Mouse (Mus musculus) liver, embryonic 12.5 days (tissue): ENCODE measurements around the gene Tcp11l2. TPM values are rescaled to one million over a fixed set of nuclear protein-coding genes. Genes with fewer than 3 reads are reported as not detected.

Experiments used
- ATAC-seq: fragments of 200-750 bp; cut with Nextera tagmentation; 2 replicates; pipeline ENCODE4 v1.8.0; 2017; ENCODE audit warnings: moderate number of reproducible peaks, mild to moderate bottlenecking, moderate library complexity
- H3K27ac ChIP-seq: fragments of 300-500 bp; sonication (generic); 2 replicates; pipeline ENCODE4 v1.5.1; 2016; ENCODE audit warnings: mild to moderate bottlenecking
- H3K27me3 ChIP-seq: fragments of 300-500 bp; sonication (generic); replicated peaks from 2 replicates; pipeline ENCODE4 v1.6.1; 2016; ENCODE audit warnings: mild to moderate bottlenecking, moderate library complexity
- H3K36me3 ChIP-seq: fragments of 300-500 bp; sonication (generic); 2 replicates; pipeline ENCODE4 v1.6.1; 2016; ENCODE audit warnings: mild to moderate bottlenecking, moderate library complexity
- H3K4me1 ChIP-seq: fragments of 300-500 bp; sonication (generic); 2 replicates; pipeline ENCODE4 v1.6.1; 2016
- H3K4me2 ChIP-seq: fragments of 300-500 bp; sonication (generic); 2 replicates; pipeline ENCODE4 v1.6.1; 2016; ENCODE audit warnings: mild to moderate bottlenecking, moderate library complexity
- H3K4me3 ChIP-seq: fragments of 300-500 bp; sonication (generic); 2 replicates; pipeline ENCODE4 v1.5.1; 2016; ENCODE audit warnings: mild to moderate bottlenecking, moderate library complexity
- H3K9ac ChIP-seq: fragments of 300-500 bp; sonication (generic); 2 replicates; pipeline ENCODE4 v1.6.1; 2016; ENCODE audit warnings: mild to moderate bottlenecking, moderate library complexity
- H3K9me3 ChIP-seq: fragments of 300-500 bp; sonication (generic); replicated peaks from 2 replicates; pipeline ENCODE4 v1.6.1; 2016; ENCODE audit warnings: mild to moderate bottlenecking, moderate library complexity
- WGBS: fragments of 180-500 bp; shearing (Covaris S2); methylation state at CpG from one replicate; pipeline ENCODE4 v1.1.7; 2016; ENCODE audit not compliant: insufficient replicate concordance; 5-methylcytosine and 5-hydroxymethylcytosine counted together
- polyA plus RNA-seq: library from polyadenylated mRNA; unstranded; fragments of >200 nt; fragmentation: Nextera tagmentation; extraction: Ambion mirVana; gene quantifications from 2 replicates; pipeline ENCODE4 v1.2.1, GENCODE M21; 2016

The Tcp11l2 gene
- polyA plus RNA-seq, result 28.1 and 28.7 TPM in 2 replicates

GRCm38 (mm10) chr10:84576395-84577070, at the start of gene Tcp11l2:
Gene Tcp11l2, plus strand, starts transcription at chr10:84576626.
- H3K36me3 ChIP-seq, result no peaks in the 10 kb centered on the region
- ATAC-seq, result peak; percentile 94
- H3K4me1 ChIP-seq, result peaks cover 50% of the 10 kb centered on the region
- H3K9me3 ChIP-seq, result no peaks in the 10 kb centered on the region
- peak within 1 kb of the TSS; percentile 92 for H3K4me2 ChIP-seq
- H3K27me3 ChIP-seq, result 0 out of 2 replicates have a peak, but pooled peaks cover 10% of the 10 kb centered on the region
- H3K27ac ChIP-seq, result peak within 1 kb of the TSS; percentile 96
- under 1% methylated on average over 46 of the region's 46 CpGs for WGBS
- H3K9ac ChIP-seq, result peak within 1 kb of the TSS; percentile 76
- H3K4me3 ChIP-seq, result peak within 1 kb of the TSS; percentile 77

- Histone ChIP-seq H3K4me3 (no peak overlapping the region), H3K9ac (no peak overlapping the region), H3K27me3 (peaks cover 16% of the 10 kb centered on the region), H3K36me3 (peaks cover 18% of the 10 kb centered on the region), H3K9me3 (no peaks in the 10 kb centered on the region), H3K4me1 (peaks cover 7% of the 10 kb centered on the region), H3K27ac (no peak overlapping the region), H3K4me2 (no peak overlapping the region)
- 59% methylated on average over 5 of the region's 5 CpGs for WGBS
- no peak for ATAC-seq
Measured at GRCm38 (mm10) chr10:84527070-84527469, 49.4 kb upstream of the Tcp11l2 start.

GRCm38 (mm10) chr10:84527631-84528030, 48.8 kb upstream of the Tcp11l2 start:
- no peak overlapping the region for H3K27ac ChIP-seq
- 71% methylated on average over 12 of the region's 12 CpGs for WGBS
- ATAC-seq, result no peak
- H3K27me3 ChIP-seq, result peaks cover 22% of the 10 kb centered on the region
- no peak overlapping the region for H3K4me3 ChIP-seq
- H3K36me3 ChIP-seq, result peaks cover 18% of the 10 kb centered on the region
- no peaks in the 10 kb centered on the region for H3K9me3 ChIP-seq
- no peak overlapping the region for H3K9ac ChIP-seq
- peaks cover 12% of the 10 kb centered on the region for H3K4me1 ChIP-seq
- H3K4me2 ChIP-seq, result no peak overlapping the region

- 75% methylated on average over 8 of the region's 8 CpGs for WGBS
- ATAC-seq, result no peak
- Histone ChIP-seq H3K4me2 (no peak overlapping the region), H3K4me3 (no peak overlapping the region), H3K36me3 (peaks cover 18% of the 10 kb centered on the region), H3K27me3 (peaks cover 49% of the 10 kb centered on the region), H3K9ac (no peak overlapping the region), H3K4me1 (peaks cover 33% of the 10 kb centered on the region), H3K9me3 (no peaks in the 10 kb centered on the region), H3K27ac (no peak overlapping the region)
Measured at GRCm38 (mm10) chr10:84530388-84530787, 46.0 kb upstream of the Tcp11l2 start.

- peaks cover 15% of the 10 kb centered on the region for H3K36me3 ChIP-seq
- ATAC-seq, result no peak
- H3K27me3 ChIP-seq, result peaks cover 60% of the 10 kb centered on the region
- H3K4me1 ChIP-seq, result peaks cover 33% of the 10 kb centered on the region
- 69% methylated on average over 4 of the region's 4 CpGs for WGBS
- H3K27ac ChIP-seq, result no peak overlapping the region
- no peak overlapping the region for H3K9ac ChIP-seq
- peak overlapping the region; percentile 73 for H3K4me2 ChIP-seq
- H3K9me3 ChIP-seq, result no peaks in the 10 kb centered on the region
- peak overlapping the region; percentile 66; the same call in 1 of the 2 replicates for H3K4me3 ChIP-seq
Measured at GRCm38 (mm10) chr10:84531576-84531975, 44.9 kb upstream of the Tcp11l2 start.

GRCm38 (mm10) chr10:84532191-84532889, 44.1 kb upstream of the Tcp11l2 start:
- Histone ChIP-seq H3K36me3 (peaks cover 13% of the 10 kb centered on the region), H3K27me3 (peaks cover 68% of the 10 kb centered on the region), H3K9ac (no peak overlapping the region)

GRCm38 (mm10) chr10:84532911-84533882, 43.2 kb upstream of the Tcp11l2 start:
- peak overlapping the region; percentile 72 for H3K9ac ChIP-seq
- peaks cover 72% of the 10 kb centered on the region for H3K27me3 ChIP-seq

More at GRCm38 (mm10) chr10:84532191-84532889, 44.1 kb upstream of the Tcp11l2 start:
- Histone ChIP-seq H3K27ac (no peak overlapping the region), H3K4me1 (peaks cover 33% of the 10 kb centered on the region), H3K4me3 (peak overlapping the region; percentile 66), H3K4me2 (peak overlapping the region; percentile 73), H3K9me3 (no peaks in the 10 kb centered on the region)
- no peak for ATAC-seq
- WGBS, result 70% methylated on average over 16 of the region's 16 CpGs

GRCm38 (mm10) chr10:84533912-84534671, 42.3 kb upstream of the Tcp11l2 start, which contains the start of gene Ckap4:
Gene Ckap4, minus strand, starts transcription at chr10:84534062.
- peak; percentile 67 for ATAC-seq
- WGBS, result 4% methylated on average over 46 of the region's 64 CpGs
- Histone ChIP-seq H3K4me1 (peaks cover 33% of the 10 kb centered on the region), H3K36me3 (no peaks in the 10 kb centered on the region), H3K4me2 (peak within 1 kb of the TSS; percentile 73), H3K9me3 (no peaks in the 10 kb centered on the region), H3K27ac (peak within 1 kb of the TSS; percentile 67), H3K9ac (peak within 1 kb of the TSS; percentile 72), H3K4me3 (peak within 1 kb of the TSS; percentile 66), H3K27me3 (peaks cover 72% of the 10 kb centered on the region)

More at GRCm38 (mm10) chr10:84532911-84533882, 43.2 kb upstream of the Tcp11l2 start:
- WGBS, result 3% methylated on average over 66 of the region's 72 CpGs
- H3K4me1 ChIP-seq, result peaks cover 33% of the 10 kb centered on the region
- peaks cover 4% of the 10 kb centered on the region; the same call in 1 of the 2 replicates for H3K36me3 ChIP-seq
- no peaks in the 10 kb centered on the region for H3K9me3 ChIP-seq
- peak overlapping the region; percentile 73 for H3K4me2 ChIP-seq
- ATAC-seq, result peak; percentile 16; the same call in 1 of the 2 replicates
- H3K27ac ChIP-seq, result peak overlapping the region; percentile 67
- peak overlapping the region; percentile 66 for H3K4me3 ChIP-seq

GRCm38 (mm10) chr10:84535458-84535857, 41.0 kb upstream of the Tcp11l2 start:
- no peak overlapping the region for H3K4me3 ChIP-seq
- ATAC-seq, result no peak
- H3K36me3 ChIP-seq, result no peaks in the 10 kb centered on the region
- no peak overlapping the region for H3K9ac ChIP-seq
- H3K27me3 ChIP-seq, result peaks cover 72% of the 10 kb centered on the region
- 57% methylated on average over 5 of the region's 5 CpGs for WGBS
- no peaks in the 10 kb centered on the region for H3K9me3 ChIP-seq
- H3K4me2 ChIP-seq, result no peak overlapping the region
- no peak overlapping the region for H3K27ac ChIP-seq
- peaks cover 33% of the 10 kb centered on the region for H3K4me1 ChIP-seq

- Histone ChIP-seq H3K27ac (no peak overlapping the region), H3K9me3 (no peaks in the 10 kb centered on the region), H3K4me3 (no peak overlapping the region), H3K27me3 (peaks cover 72% of the 10 kb centered on the region), H3K4me2 (no peak overlapping the region), H3K9ac (no peak overlapping the region), H3K36me3 (no peaks in the 10 kb centered on the region), H3K4me1 (peaks cover 33% of the 10 kb centered on the region)
- WGBS, result 62% methylated on average over 4 of the region's 4 CpGs
- no peak for ATAC-seq
Measured at GRCm38 (mm10) chr10:84535859-84536258, 40.6 kb upstream of the Tcp11l2 start.

- no peak overlapping the region for H3K27ac ChIP-seq
- no peaks in the 10 kb centered on the region for H3K9me3 ChIP-seq
- no peaks in the 10 kb centered on the region for H3K36me3 ChIP-seq
- 81% methylated on average over 6 of the region's 6 CpGs for WGBS
- H3K4me3 ChIP-seq, result no peak overlapping the region
- H3K4me1 ChIP-seq, result peaks cover 17% of the 10 kb centered on the region
- no peak overlapping the region for H3K4me2 ChIP-seq
- peaks cover 49% of the 10 kb centered on the region for H3K27me3 ChIP-seq
- no peak for ATAC-seq
- no peak overlapping the region for H3K9ac ChIP-seq
Measured at GRCm38 (mm10) chr10:84539651-84540050, 36.8 kb upstream of the Tcp11l2 start.
